Mouse (Mus musculus) ES-Bruce4 (cell line): ENCODE data around the gene Acsl1.

Source experiments
- CTCF ChIP-seq: IDR thresholded peaks from one replicate; pipeline ENCODE4 v1.8.1; 2011; ENCODE audit warnings: low read depth, low read length
- POLR2A ChIP-seq: IDR thresholded peaks from one replicate; pipeline ENCODE4 v1.8.1; 2011; ENCODE audit warnings: low read length; ENCODE audit not compliant: insufficient read depth

GRCm38 (mm10) chr8:46546431-46547176 is 75.8 kb downstream of the Acsl1 start:
- no peak for TF ChIP-seq POLR2A
- no peak for TF ChIP-seq CTCF
